Mouse (Mus musculus): ENCODE measurements around the gene Astn2. TPM values are rescaled to one million over a fixed set of nuclear protein-coding genes. Genes with fewer than 3 reads are reported as not detected.
A peak's percentile ranks its signal among the peaks of the same experiment; 100 is the strongest.

The Astn2 gene
- polyA plus RNA-seq, 1 experiment from 2014 or later, result 2.3 TPM

- Histone ChIP-seq H3K27ac (replicated peaks) (no peak overlapping the region), H3K9ac (replicated peaks) (no peak overlapping the region), H3K4me3 (no peak overlapping the region), H3K4me2 (replicated peaks) (no peak overlapping the region), H3K4me1 (peaks cover 4% of the 10 kb centered on the region; the same call in 1 of the 2 replicates), H3K36me3 (no peaks in the 10 kb centered on the region), H3K27me3 (no peaks in the 10 kb centered on the region), H3K9me3 (no peaks in the 10 kb centered on the region)
- 96% methylated on average over 3 of the region's 3 CpGs for WGBS
- ATAC-seq (ENCODE audit: low FRiP score, low read depth), result no peak
Measured at GRCm38 (mm10) chr4:65947141-65947649, 457.2 kb downstream of the Astn2 start.

- WGBS, result 96% methylated on average over 2 of the region's 2 CpGs
- Histone ChIP-seq H3K36me3 (no peaks in the 10 kb centered on the region), H3K27me3 (no peaks in the 10 kb centered on the region), H3K9ac (replicated peaks) (no peak overlapping the region), H3K4me2 (replicated peaks) (no peak overlapping the region), H3K4me3 (no peak overlapping the region), H3K4me1 (no peaks in the 10 kb centered on the region), H3K9me3 (no peaks in the 10 kb centered on the region), H3K27ac (replicated peaks) (no peak overlapping the region)
- ATAC-seq (ENCODE audit: low FRiP score, low read depth), result no peak
Measured at GRCm38 (mm10) chr4:65946021-65946420, 458.4 kb downstream of the Astn2 start.

- H3K4me1 ChIP-seq, result no peaks in the 10 kb centered on the region
- WGBS, result 92% methylated on average over 2 of the region's 2 CpGs
- no peak for ATAC-seq (ENCODE audit: low FRiP score, low read depth)
- no peaks in the 10 kb centered on the region for H3K36me3 ChIP-seq
- H3K4me3 ChIP-seq, result no peak overlapping the region
- H3K4me2 ChIP-seq (replicated peaks), result no peak overlapping the region
- no peaks in the 10 kb centered on the region for H3K27me3 ChIP-seq
- H3K27ac ChIP-seq (replicated peaks), result no peak overlapping the region
- no peak overlapping the region for H3K9ac ChIP-seq (replicated peaks)
- no peaks in the 10 kb centered on the region for H3K9me3 ChIP-seq
Measured at GRCm38 (mm10) chr4:65930901-65931300, 473.5 kb downstream of the Astn2 start.

GRCm38 (mm10) chr4:65920294-65920693, 484.1 kb downstream of the Astn2 start:
- Histone ChIP-seq H3K4me2 (replicated peaks) (no peak overlapping the region), H3K4me1 (peaks cover 10% of the 10 kb centered on the region; the same call in 1 of the 2 replicates), H3K27me3 (no peaks in the 10 kb centered on the region), H3K9ac (replicated peaks) (no peak overlapping the region), H3K27ac (replicated peaks) (no peak overlapping the region), H3K36me3 (no peaks in the 10 kb centered on the region), H3K9me3 (no peaks in the 10 kb centered on the region), H3K4me3 (no peak overlapping the region)
- WGBS, result 53% methylated on average over 1 of the region's 1 CpGs
- ATAC-seq (ENCODE audit: low FRiP score, low read depth), result no peak

GRCm38 (mm10) chr4:65916027-65917008, 488.1 kb downstream of the Astn2 start:
- Histone ChIP-seq H3K4me2 (replicated peaks) (no peak overlapping the region), H3K27ac (replicated peaks) (no peak overlapping the region), H3K4me1 (peaks cover 10% of the 10 kb centered on the region; the same call in 1 of the 2 replicates), H3K9ac (replicated peaks) (no peak overlapping the region), H3K4me3 (no peak overlapping the region), H3K36me3 (no peaks in the 10 kb centered on the region), H3K27me3 (no peaks in the 10 kb centered on the region), H3K9me3 (no peaks in the 10 kb centered on the region)
- no peak for ATAC-seq (ENCODE audit: low FRiP score, low read depth)
- 67% methylated on average over 11 of the region's 11 CpGs for WGBS

GRCm38 (mm10) chr4:65912247-65912942, 492.0 kb downstream of the Astn2 start:
- Histone ChIP-seq H3K27ac (replicated peaks) (no peak overlapping the region), H3K4me2 (replicated peaks) (no peak overlapping the region), H3K27me3 (no peaks in the 10 kb centered on the region), H3K9me3 (no peaks in the 10 kb centered on the region), H3K9ac (replicated peaks) (no peak overlapping the region), H3K4me3 (no peak overlapping the region), H3K4me1 (peaks cover 23% of the 10 kb centered on the region), H3K36me3 (no peaks in the 10 kb centered on the region)
- no peak for ATAC-seq (ENCODE audit: low FRiP score, low read depth)
- 88% methylated on average over 8 of the region's 8 CpGs for WGBS

- Histone ChIP-seq H3K36me3 (no peaks in the 10 kb centered on the region), H3K4me2 (replicated peaks) (no peak overlapping the region), H3K9me3 (no peaks in the 10 kb centered on the region), H3K9ac (replicated peaks) (no peak overlapping the region), H3K4me1 (peaks cover 13% of the 10 kb centered on the region), H3K27me3 (no peaks in the 10 kb centered on the region), H3K27ac (replicated peaks) (no peak overlapping the region), H3K4me3 (no peak overlapping the region)
- 42% methylated on average over 7 of the region's 7 CpGs for WGBS
- ATAC-seq (ENCODE audit: low FRiP score, low read depth), result no peak
Measured at GRCm38 (mm10) chr4:65907660-65908059, 496.8 kb downstream of the Astn2 start.

GRCm38 (mm10) chr4:65904963-65905362, 499.4 kb downstream of the Astn2 start:
- WGBS, result 91% methylated on average over 2 of the region's 2 CpGs
- Histone ChIP-seq H3K27me3 (no peaks in the 10 kb centered on the region), H3K27ac (replicated peaks) (no peak overlapping the region), H3K4me3 (no peak overlapping the region), H3K9ac (replicated peaks) (no peak overlapping the region), H3K4me2 (replicated peaks) (no peak overlapping the region), H3K9me3 (no peaks in the 10 kb centered on the region), H3K4me1 (peaks cover 13% of the 10 kb centered on the region), H3K36me3 (no peaks in the 10 kb centered on the region)
- ATAC-seq (ENCODE audit: low FRiP score, low read depth), result no peak

- H3K4me2 ChIP-seq (replicated peaks), result no peak overlapping the region
Measured at GRCm38 (mm10) chr4:65896092-65897027, 508.1 kb downstream of the Astn2 start.

GRCm38 (mm10) chr4:65888332-65888993, 515.9 kb downstream of the Astn2 start:
- Histone ChIP-seq H3K4me3 (no peak overlapping the region), H3K27me3 (no peaks in the 10 kb centered on the region), H3K4me2 (replicated peaks) (no peak overlapping the region), H3K9ac (replicated peaks) (no peak overlapping the region), H3K36me3 (no peaks in the 10 kb centered on the region), H3K4me1 (peaks cover 11% of the 10 kb centered on the region), H3K27ac (replicated peaks) (peak overlapping the region; percentile 46; the same call in 1 of the 2 replicates), H3K9me3 (no peaks in the 10 kb centered on the region)
- ATAC-seq (ENCODE audit: low FRiP score, low read depth), result peak; percentile 85
- 43% methylated on average over 5 of the region's 5 CpGs for WGBS

More at GRCm38 (mm10) chr4:65896092-65897027, 508.1 kb downstream of the Astn2 start:
- no peak overlapping the region for H3K4me3 ChIP-seq
- 48% methylated on average over 5 of the region's 5 CpGs for WGBS
- no peaks in the 10 kb centered on the region for H3K27me3 ChIP-seq
- H3K27ac ChIP-seq (replicated peaks), result peak overlapping the region; percentile 49; the same call in 1 of the 2 replicates
- H3K9me3 ChIP-seq, result no peaks in the 10 kb centered on the region
- H3K9ac ChIP-seq (replicated peaks), result no peak overlapping the region
- H3K36me3 ChIP-seq, result no peaks in the 10 kb centered on the region
- peak; percentile 93 for ATAC-seq (ENCODE audit: low FRiP score, low read depth)
- peaks cover 9% of the 10 kb centered on the region for H3K4me1 ChIP-seq

- 92% methylated on average over 1 of the region's 1 CpGs for WGBS
- peaks cover 11% of the 10 kb centered on the region for H3K4me1 ChIP-seq
- H3K9me3 ChIP-seq, result no peaks in the 10 kb centered on the region
- H3K4me2 ChIP-seq (replicated peaks), result no peak overlapping the region
- H3K4me3 ChIP-seq, result no peak overlapping the region
- no peaks in the 10 kb centered on the region for H3K27me3 ChIP-seq
- H3K36me3 ChIP-seq, result no peaks in the 10 kb centered on the region
- no peak for ATAC-seq (ENCODE audit: low FRiP score, low read depth)
- no peak overlapping the region for H3K9ac ChIP-seq (replicated peaks)
- H3K27ac ChIP-seq (replicated peaks), result no peak overlapping the region
Measured at GRCm38 (mm10) chr4:65886862-65887261, 517.5 kb downstream of the Astn2 start.
